Mouse (Mus musculus) left cerebral cortex, postnatal 10 days (tissue): ENCODE measurements around the gene Ackr3. TPM values are rescaled to one million over a fixed set of nuclear protein-coding genes. Genes with fewer than 3 reads are reported as not detected.
A peak's percentile ranks its signal among the peaks of the same experiment; 100 is the strongest.

Experiments used
- DNase-seq, 2 experiments: peaks; one replicate each; pipeline ENCODE4 v3.0.0; 2021 to 2022; ENCODE audit warnings: low spot score in 2 of 2, mixed read lengths in 1 of 2; ENCODE audit errors: extremely low spot score in 1 of 2
- intact Hi-C: fragments of 180-260 bp; cut with DNase I; formaldehyde crosslinking; loops from one replicate; pipeline ENCODE4 v1.15.1; 2025
- total RNA-seq, 2 experiments: library from RNA; stranded (reverse); gene quantifications; 2 replicates each; pipeline ENCODE4 v1.2.3; 2021

Ackr3 gene
- total RNA-seq = 1 to 10 TPM; 6.9 to 7.9 TPM

DNA sequence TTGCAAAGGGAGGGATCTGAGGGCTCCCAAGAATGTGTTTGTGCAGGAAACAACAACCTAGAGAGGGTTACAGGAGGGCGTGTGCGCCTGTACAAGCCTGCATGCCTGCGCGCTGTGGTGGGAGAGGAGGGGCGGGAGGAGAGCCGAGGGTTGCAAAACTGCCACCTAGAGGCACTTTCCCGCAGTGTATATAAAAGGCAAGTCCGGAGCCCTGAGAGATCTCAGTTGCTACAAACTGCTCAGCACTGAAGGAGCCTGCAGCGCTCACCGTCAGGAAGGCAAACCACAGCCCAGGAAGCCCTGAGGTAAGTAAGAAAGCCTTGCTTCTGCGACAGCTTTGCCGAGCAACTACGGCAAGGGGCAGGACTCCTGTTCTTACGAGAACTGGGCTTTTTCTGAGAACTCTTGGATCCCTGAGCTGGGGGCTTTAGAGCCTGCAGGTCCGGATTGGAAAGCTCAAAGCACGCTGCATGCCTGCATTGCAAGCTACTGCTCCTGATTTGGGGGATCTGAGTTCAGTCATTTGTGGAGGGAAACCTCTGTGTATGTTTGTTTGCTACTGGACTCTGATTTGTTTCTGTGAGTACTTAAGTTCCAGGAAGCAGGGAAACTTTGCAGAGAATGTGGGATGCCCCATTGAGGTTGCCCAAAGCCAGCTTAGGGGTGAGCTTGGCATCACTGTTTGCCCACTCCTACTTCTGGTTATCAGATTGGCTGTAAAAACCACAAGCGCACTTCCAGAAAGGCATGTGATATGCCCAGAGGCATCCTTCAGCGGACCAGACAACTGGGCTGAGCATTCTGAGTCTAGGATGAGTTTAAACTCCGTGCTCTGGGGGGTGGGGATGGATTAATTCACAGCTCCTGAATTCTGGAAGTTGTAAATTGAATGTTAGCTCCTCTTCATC is at the start of gene Ackr3:
Gene Ackr3 (plus strand): TSS at position 198 of the 908 bp plus-strand sequence.
- peak; percentile 69 to 91 for DNase-seq

DNA sequence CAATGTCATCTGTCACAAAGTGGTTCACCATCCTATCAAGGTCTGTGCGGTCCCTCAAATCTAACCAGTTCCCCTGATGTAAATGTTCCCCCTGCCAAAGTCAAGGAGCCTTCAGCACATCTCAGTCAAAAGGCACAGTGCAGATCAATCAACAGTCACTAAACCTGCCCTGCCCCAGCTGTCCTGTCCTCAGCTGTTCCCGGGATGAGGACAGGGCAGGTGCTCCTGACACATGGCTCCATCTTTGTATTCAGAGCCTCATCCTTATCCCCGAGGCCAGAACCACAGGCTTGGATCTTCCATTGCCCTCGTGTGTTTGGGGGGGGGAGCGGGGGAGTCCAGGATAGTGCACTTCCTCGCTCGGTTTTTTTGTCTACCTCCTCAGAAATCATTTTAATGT is 47.2 kb upstream of the Ackr3 start:
- no peak for DNase-seq
- intact Hi-C loops = no loop called here

More for the DNA sequence above, at the start of gene Ackr3:
- intact Hi-C loops = loop anchor here (2.0 to 5.0 kb wide), 2 partner anchors 142 to 385 kb away; no protein-coding TSS in a partner anchor

DNA sequence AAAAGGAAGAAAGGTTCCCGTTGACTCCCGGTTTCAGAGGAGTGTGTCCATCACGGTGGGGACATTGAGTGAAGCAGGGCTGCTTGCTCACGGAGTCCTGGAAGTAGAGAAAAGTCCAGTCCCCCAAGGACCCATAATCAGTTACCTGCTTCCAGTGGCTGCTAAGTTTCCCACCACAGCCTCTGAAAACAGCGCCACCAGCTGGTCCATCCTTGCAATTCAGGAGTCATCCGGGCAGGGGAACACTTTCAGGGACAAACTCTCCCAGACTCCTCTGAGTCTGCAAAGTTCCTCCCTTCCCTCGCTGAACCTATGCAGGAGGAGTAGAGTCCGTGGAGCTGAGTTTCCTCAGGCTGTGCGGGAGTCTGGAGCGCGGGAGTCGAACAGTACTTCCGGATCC is 43.9 kb upstream of the Ackr3 start:
- intact Hi-C loops = no loop called here
- DNase-seq = peak in 1 of 2 experiments; percentile 29

DNA sequence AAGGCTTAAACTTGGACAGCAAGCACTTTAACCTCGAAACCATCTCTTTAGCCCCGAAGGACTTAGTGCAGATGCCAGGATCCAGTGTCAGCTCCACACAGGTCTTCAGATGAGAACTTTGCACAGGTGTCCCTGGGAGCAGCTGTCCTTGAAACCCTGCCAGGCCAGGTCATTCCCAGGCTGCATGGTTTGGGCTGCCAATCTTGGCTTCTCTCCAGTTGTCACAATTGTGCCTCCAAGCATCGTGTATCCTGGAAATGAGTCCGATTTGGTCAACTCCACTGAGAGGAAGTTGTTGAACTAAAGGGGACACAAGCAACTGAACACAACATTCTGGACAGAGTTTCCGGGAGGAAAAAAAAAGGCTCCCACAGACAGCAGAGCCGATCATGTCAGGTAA is 42.2 kb upstream of the Ackr3 start:
- intact Hi-C loops = no loop called here
- DNase-seq = peak in 1 of 2 experiments; percentile 39

DNA sequence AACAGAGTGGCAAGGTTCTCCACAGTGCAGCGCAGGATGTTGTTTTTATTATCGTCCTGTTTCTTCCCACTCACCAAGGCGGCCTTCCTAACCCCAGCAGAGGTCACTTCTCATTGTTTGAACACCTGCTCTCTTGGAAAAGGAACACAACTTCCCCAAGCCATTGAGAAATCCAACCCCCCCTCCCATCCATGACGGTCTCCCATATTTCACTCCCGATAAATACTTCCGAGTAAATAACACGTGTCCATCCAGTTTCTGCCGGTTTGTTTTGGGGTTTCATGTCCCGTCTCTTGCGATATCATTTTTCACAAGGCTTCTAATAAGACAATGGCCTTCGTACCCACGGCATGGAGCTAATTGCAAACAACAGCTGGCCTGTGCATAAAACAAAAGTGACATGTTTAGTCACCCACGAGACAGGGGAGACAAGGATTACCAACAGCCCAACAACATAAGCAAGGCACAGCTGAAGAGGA is 41.4 kb upstream of the Ackr3 start:
- intact Hi-C loops = no loop called here
- peak in 1 of 2 experiments; percentile 39 for DNase-seq

DNA sequence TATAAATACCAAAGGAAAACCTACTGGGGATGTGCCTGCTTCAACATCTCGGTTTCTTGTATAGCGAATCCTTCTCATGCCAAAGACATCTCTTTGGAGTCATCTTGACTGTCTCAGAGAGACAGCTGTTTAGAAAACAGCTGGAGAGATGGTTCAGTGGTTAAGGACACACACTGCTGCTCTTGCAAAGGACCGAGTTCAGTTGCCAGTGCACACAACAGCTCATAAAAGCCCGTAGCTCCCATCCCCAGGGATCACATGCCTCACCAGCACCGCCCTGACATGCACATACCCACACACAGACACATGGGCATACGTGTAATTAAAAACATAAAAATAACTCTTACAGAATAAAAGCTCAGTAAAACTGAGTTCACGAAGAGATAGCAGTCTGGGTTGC is 40.6 kb upstream of the Ackr3 start:
- intact Hi-C loops = no loop called here
- no peak for DNase-seq

DNA sequence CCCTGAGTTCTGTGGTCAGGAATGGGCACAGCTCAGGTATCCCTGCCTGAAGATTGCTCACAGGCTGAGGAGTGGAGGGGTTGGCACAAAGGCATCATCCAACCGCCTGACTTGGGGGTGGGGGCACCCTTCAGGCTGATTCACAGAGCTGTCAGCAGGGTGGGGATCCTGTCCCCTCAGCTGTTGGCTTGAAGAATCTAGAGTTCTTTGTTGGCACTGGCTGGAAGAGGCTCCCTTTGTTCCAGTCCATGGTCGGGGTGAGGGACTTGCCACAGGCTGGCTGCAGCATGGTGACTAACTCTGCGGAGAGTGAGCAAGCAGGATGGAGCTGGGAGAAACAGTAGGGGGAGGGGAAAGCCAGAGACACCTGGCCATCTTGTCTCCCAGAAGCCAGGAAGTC is 39.5 kb upstream of the Ackr3 start:
- no peak for DNase-seq
- intact Hi-C loops = no loop called here

DNA sequence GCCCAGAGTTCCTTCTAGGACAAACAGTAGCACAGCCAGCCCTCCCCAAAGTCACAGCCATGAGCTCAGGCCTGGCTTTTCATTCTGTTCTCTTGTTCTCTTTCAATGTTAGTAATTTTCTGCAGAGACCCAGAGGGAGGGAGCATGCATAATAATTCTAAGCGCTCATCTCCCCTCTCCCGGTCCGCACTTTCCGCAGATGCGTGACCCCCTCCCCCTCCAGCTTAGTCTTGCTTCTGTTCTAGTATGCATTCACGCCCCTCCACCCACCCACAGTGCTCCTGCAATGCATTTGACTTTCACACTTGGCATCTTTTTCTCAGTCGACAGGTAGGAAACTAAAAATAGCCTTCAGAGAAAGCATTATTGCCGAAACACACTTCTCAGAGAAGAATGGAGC is 29.4 kb upstream of the Ackr3 start:
- DNase-seq = no peak
- intact Hi-C loops = no loop called here

DNA sequence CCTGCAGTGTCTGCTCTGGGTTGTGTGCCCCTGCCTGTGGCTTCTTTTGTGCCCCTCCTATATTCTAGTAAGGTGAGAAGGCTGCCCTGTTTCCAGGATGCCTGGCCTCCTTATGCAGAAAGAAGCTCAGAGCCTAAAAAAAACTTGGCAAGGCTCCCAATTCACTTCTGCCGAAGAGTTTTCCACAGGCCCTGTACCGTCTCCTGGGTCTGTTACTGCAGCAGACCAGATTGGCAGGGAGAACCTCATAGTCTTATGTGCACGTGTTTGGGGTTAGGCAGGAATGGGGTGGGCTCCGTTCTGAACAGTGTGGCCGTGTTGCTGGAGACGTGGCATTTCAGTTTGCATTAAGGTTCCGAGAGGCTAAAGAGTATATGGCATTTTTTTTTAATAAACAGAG is 27.6 kb upstream of the Ackr3 start:
- DNase-seq = no peak
- intact Hi-C loops = no loop called here

DNA sequence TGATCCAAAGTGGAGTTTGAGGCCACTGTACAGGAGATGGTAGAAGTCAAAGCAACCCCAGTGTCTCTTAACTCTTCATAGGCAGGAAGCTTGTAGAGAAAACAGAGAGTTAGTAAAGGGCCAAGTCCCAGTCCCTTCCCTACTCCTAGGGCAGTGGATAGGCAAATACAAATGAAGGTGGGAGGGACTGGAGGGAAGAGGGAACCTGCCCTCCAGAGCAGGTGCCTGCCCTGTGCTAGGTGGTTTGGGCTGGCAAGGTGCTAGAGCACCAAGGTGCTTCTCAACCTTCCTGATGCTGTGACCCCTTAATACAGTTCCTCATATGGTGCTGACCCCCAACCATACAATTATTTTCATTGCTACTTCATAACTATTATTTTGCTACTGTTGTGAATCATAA is 26.2 kb upstream of the Ackr3 start:
- intact Hi-C loops = no loop called here
- DNase-seq = no peak

DNA sequence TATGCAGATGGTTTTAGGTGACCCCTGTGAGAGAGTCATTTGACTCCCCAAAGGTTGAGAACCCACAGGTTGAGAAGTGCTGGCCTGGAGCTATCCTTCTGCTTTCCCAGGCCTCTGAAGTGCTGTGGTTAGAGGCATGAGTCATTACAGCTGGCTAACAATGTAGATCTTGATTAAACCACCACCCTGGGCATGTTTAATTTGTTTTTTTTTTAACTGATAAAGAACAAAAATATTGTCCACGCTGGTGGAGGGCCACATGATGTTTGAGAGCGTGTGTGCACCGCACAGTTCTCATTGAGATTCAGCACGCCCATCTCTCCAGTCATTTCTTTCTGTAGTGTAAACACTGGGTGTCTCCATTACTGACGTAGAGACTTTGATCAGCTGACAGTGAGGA is 25.8 kb upstream of the Ackr3 start:
- intact Hi-C loops = no loop called here
- no peak for DNase-seq

DNA sequence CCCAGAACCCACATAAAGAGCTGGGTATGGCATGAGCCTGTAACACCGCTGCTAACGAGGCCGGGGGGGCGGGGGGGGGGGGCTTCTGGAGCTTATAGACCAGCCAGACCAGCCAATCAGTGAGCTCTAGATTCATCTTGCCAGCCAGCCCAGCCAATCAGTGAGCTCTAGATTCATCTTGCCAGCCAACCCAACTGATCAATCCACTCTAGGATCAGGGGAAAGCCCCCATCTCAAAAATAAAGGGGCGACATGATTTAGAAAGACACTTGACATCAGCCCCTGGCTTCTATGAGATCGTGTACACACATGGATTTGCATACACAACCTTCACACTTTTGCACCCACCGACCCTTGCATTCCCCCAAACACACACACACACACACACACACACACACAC is 23.3 kb upstream of the Ackr3 start:
- intact Hi-C loops = no loop called here
- DNase-seq = no peak

DNA sequence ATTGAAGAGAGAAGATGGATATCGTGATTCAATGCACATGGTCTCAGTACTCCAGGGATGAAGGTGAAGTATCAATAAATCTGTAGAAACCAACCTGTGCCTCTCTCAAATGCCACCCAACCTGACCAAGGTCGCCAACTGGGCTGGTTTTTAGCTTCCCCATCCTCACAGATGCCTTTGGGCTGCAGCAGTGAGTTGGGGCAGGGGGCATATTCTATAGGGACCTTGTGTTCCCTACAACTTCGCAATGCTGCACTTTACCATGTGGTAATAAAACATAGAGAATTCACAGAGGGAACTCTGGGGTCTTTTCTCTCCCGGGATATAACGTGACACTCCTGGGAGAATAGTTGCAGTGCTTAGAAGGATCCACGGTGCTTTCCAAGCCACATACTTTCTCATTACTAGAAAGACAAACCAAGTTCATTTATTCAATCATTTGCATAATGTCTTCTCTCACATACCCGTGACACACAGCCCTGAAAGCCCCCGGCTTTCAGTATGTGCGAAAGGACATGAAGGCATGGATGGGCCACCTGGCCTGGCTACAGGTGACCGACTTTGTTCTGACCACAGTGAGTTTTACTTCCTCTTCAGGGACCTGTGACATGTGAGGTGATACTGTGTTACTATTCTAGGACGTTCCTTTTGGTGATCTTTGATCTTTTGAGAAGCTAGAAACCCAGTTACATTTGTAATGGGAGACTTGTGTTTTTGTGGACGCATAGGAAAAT is 22.6 kb upstream of the Ackr3 start:
- intact Hi-C loops = no loop called here
- DNase-seq = no peak

DNA sequence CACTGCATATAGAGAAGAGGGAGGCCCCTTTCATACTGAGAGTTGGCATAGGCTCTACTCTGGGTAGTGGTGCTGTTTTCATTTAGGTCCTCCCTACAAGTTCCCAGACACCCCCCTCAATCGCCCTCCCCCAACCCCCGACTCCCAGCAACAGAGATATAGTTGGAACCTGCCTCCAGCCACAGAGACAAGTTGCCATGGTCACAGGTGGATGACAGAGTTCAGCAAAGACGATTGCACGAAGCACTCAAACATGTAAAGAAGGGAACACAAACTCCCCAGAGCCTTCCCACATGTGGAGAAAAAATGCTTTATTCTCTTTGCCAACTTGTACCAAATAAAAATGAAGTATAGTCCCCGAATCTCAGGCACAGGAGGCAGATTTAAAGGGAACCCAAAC is 21.3 kb upstream of the Ackr3 start:
- intact Hi-C loops = no loop called here
- no peak for DNase-seq

DNA sequence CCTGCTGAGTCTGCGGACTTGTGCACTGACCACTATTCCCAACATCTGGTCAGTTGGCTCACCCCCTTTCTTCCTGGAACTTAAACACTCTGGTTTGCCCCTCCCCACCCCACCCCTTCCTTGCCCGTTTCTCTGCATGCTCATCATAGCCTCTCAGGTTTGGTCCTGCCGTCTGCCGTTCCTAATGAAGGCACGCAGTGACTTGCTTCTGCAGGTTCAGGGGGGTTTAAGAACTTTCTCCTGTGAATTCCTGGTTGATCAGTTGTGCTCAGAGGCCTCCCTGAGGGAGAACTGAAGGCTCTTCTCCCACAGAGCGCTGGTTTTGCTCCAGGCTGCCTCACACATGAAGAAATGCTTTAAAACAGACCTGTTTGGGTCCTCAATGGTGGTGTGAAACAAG is 20.2 kb upstream of the Ackr3 start:
- intact Hi-C loops = no loop called here
- DNase-seq = no peak

DNA sequence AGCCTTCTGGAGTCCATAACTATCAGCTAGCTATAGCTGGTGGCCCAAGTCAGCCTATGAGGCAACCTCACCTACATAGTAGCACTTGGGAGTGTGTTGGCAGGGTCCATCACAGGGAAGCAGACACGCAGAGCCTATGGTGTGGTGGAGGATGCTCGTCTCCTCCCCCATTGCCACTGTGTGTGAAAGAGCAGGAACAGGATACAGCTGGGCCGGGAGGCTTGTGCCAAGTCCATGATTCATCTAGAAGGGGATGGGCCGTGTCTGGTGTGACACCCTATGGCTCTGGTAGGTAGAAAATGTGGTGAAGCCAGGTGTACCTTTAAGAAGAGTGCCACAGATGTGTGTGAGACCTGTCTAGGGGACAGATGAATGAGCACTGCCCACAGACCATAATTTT is 17.6 kb upstream of the Ackr3 start:
- no peak for DNase-seq
- intact Hi-C loops = no loop called here

DNA sequence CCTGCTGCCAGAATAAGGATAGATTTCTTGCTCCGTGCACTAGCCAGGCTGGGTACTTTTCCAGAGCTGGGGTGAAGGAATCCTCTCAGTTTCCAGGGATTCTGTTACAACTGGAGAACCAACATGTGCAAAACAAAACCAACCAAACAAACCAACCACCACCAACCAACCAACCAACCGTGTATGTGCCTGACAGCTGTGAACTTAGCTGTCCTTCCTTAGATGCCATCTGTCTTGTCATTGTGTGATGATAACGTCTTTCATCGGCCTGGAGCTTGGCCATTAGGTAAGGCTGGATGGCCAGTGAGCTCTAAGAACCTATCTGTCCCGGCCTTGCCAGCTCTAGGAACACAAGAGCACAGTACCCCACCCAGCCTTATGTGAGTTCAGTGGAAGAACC is 16.9 kb upstream of the Ackr3 start:
- intact Hi-C loops = no loop called here
- no peak for DNase-seq

DNA sequence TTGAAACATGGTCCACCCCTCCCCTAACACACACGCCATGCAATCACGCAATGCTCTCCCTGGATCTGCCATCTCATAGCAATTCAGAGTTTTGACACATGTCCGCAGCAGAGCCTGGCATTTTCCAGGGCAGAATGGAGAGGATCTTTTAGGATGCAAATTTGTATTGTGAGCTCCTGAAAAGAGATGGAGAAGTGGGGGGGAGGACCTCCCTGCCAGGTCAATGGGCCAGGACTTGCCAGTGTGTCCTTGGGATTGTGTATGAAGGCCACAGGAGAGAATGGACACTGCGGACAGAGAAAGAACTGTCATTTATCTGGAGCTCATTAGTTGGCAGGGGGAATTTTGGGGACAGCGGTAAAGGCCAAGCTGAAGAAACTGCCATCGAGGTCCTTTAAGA is 14.7 kb upstream of the Ackr3 start:
- DNase-seq = no peak
- intact Hi-C loops = no loop called here

DNA sequence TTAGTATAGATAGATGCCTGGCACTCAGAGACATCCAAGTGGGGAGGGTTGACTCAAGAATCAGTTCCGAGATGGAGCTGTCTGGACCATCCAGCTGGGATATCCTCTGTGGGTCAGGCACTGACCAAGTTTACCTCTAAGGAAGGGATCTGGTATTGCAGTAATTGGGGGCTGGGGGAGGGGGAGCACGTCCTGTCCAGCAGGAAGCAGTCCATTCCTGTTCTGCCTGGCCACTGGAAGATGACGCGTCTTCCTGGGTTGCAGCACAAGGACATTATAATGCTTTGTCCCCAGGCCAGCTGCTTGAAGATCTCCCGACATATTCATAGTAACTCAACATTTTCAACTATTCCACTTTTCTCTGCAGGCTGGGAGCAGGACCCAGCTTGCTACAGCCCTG is 2.5 kb upstream of the Ackr3 start:
- intact Hi-C loops = loop anchor here (5.0 kb wide), 1 partner anchor 139 kb away; no protein-coding TSS in a partner anchor
- peak in 1 of 2 experiments; percentile 57 for DNase-seq

DNA sequence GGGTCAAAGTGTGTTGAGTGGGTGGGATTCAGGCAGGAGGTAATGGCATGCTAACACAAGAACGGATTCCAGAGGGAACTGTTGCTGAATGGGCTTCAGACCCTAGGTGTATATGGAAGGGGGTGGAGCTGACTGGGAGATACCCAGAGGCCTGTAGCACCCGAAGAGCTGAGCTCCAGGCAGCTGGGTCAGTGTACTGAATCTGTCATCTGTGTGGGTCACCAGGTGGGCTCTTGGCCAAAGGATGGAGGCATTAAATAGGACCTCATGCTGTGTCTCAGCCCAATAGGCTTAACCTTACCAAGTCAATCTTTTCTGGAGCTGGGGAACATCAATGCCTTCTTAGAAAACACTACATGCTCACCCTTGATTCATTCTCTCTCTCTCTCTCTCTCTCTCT is 2.1 kb upstream of the Ackr3 start:
- intact Hi-C loops = loop anchor here (5.0 kb wide), 1 partner anchor 139 kb away; no protein-coding TSS in a partner anchor
- no peak for DNase-seq
